Mouse (Mus musculus) spleen, adult 12 weeks (tissue): Measurements from ENCODE around the gene Tmeff2.
"Not testable (repeated sequence)": the region's sequence is repeated elsewhere in the genome, so short reads cannot be mapped to it uniquely, and the experiment has no call there.

Source experiments
- DNase-seq: peaks from one replicate; pipeline ENCODE4 v3.0.0; 2022; ENCODE audit warnings: low spot score

Tmeff2 gene

DNA sequence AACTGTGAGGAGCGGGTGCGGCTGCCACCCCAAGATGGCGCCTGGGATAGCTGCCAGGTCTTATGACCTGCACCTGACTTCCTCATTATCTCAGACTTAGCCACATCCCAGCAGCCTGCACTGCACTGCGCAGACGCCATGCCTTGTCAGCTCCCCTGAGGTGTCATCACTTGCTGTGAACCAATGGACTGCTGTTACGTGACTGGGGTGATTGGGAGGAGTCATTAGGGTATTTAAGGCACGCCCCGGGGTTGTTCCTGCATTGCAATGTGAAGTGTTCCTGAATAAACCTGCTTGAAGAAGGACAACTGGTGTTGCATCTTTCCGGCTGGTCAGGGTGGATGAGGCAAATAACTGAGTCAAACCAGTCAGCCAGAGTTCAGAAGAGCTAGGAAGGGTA, at the start of gene Tmeff2:
Gene Tmeff2 (plus strand): TSS at position 262 of the 400 bp plus-strand sequence.
- not testable (repeated sequence) for DNase-seq

DNA sequence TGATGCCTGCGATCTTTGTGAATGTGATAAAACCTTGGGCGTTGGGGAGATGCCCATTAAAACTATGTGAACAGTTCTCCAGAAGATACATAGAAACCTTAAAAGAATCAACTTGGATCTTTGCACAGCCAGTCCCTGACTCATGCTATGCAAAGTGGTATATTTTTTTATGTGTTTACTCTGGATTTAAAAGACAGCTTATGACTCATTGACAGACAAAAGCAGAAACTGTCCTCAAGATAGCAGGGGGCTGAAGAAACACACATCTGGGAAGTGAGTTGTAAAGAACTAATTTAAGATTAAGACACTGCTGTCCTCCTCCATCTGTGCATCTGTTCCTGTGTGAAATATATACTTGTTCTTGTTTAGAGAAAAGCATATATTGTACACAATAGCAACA, 38.9 kb upstream of the Tmeff2 start:
- DNase-seq = no peak

DNA sequence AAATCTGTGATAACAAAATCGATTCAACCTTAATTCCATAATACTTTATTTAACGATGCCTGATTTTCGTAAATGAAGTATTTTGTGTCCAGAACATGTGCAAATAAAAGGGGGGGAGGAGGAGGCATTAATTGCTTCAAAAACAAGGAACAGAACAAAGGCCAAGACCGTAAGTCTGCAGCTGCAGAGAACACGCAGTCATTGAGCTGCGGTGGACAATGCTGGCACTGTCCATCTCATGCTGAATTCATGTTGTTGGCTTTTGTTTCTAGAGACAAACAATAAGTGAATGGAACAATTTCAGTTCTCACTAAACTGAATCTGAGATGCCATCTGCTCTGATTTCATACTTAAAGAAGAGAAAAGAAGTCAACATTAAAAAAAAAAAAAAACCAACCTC, 2.8 kb upstream of the Tmeff2 start:
- no peak for DNase-seq

DNA sequence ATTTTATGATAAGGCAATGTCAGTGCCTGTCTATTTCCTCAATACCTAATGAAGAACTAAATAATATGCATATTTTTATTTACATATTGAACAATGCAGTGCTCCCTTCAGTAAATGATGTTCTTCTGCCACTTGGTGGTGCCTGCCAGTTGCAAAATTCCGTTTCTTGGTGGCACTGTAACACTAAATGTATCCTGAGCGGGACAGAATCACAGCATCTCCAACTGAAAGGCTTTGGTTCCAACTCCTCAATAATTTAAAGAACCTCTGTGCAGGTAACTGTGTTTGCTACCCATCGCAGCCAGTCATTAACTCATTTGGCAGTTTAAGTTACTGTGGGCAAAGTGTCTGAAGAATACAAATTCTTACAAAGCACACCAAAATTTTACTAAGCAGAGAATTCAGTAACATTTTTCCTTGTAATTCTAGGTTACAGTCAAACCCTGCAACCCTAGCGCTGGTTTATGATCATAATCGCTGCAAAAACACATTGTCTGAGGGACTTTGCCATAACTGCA, 24.4 kb downstream of the Tmeff2 start:
- no peak for DNase-seq

DNA sequence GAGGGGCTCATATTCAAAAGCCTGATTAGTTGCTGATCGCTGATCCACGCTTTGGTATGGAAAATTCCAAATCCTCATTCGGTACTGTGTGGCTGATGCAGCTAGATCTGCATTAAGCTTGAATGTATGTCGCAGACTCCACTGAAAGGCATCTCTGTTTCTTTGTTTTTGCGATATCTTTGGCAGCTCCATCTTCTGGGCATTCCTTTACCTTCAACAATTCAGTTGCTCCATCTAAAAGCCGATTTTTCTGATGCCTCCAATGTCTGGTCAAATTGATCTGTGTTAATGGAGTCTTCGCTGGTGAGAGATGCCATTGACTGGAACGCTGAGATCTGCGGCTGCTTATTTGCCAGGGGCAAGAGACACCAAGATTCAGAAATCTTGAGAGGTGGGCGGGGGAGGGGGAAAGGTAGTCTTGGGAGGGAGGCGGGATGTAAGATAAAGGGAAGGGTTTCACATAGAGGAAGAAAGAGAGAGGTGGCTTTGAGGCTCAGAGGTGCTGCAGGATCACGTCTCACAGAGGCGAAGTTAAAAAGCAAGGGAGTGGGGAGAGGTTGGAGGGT, 25.0 kb downstream of the Tmeff2 start:
- DNase-seq = no peak

DNA sequence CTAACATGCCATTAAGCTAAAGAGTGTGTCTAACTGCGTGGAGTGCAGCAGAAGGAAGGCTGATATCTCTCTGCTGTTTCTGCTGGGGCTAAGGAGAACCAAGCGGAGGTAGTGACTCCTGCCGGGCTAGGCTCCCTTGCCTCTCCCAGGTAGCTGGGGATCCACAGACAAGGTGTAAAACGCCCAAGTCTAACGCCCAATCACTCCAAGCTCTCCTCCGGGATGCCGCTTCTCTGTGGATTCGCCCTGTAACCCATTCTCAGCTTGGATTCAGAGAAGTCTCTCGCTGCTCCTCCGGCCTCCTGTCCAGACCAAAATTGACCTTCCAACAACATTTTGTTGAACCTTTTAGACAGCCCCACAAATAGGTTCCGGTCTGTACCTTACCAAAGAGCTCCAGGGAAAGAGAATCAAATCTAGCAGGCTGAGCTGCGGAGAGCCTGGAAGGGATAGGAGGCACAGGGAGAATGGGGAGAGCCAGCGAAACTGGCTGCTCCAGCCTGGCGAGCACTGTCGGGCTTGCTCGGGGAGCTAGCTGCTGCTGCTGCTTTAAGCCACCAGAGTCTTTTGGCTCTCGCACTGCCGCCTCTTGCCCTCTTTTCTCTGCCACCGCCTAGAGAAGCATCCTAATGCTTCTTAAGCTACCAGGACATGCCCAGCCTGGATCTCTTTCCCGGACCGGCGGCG, 26.1 kb downstream of the Tmeff2 start:
- DNase-seq = no peak

DNA sequence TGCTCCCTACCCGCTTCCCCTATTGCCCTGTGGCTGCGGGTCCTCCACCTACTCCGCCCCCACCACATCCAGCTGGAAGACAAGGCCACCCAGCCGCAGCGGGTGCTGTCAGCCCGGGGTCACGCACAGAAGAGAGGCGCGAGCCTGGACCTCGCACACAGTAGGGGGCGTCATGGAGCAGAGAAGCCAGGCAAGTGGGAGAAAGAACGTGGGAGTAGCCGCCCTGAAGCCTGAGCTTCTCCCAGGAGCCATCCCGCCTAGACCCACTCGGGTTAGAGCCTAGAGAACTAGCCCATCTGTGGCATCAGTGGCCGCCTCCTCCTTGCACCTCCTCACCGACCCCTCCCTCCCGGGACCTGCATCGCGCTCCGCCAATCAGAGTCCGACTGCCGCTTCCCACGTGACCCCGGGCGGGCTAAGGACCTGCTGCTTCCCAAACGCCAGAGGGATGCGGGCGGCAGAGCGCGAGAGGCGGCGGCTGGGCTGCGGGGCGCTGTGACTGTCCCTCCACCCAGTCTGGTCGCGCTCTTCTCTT, 26.7 kb downstream of the Tmeff2 start:
- no peak for DNase-seq

DNA sequence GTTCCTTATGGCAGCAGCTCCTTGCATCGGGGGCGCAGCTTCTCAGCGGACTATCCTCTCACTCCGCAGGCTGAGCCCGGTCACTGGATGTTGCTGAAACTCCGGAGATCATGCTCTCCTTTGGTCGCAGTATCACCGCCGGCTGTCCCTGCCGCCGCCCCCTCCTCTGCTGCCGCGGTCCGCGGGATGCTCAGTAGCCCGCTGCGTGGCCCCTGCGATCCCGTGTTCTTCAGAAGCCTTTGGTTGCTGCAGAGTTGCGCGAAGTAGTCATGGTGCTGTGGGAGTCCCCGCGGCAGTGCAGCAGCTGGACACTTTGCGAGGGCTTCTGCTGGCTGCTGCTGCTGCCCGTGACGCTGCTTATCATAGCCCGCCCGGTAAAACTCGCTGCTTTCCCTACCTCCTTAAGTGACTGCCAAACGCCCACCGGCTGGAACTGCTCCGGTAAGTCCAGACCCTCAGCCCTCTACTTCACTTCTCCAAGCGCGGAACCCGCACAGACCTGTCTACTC, 27.3 kb downstream of the Tmeff2 start:
- DNase-seq = no peak

DNA sequence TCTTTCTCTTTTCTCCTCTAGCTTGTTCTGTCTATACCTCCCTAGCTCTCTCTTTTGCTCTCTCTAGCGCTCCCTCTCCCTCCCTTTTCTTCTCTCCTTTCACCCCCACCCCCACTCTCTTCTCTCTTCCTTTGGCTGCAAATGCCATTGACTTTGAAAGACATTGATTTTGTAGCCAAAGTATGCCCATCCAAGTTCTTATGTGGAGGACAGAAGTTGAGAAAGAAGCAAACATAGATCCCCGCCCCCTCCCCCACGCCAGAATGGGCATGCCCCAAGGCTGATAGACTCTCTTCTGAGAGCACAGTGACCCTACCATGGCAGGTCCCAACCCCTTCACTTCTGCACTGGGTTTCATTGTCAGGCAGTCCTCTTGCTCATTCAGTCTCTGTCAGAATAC, 28.3 kb downstream of the Tmeff2 start:
- no peak for DNase-seq

DNA sequence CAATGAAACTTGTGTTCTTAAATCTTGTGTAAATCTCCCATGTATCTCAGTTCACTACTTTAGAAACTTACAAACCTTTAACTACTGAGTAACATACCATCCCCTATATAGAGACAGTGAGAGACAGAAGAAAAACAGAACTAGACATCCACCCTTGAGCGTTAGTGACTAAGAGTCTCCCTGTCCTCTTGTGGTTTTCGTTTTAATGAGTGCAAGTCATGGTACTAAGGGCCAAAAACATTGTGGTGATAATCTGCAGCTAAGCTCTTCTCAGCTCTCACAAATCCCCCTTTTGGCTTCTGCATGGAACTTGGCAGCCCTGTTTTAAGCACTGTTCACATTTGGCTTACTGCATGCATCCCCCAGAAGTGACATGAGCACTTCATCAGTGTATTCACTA, 34.6 kb downstream of the Tmeff2 start:
- DNase-seq = no peak

DNA sequence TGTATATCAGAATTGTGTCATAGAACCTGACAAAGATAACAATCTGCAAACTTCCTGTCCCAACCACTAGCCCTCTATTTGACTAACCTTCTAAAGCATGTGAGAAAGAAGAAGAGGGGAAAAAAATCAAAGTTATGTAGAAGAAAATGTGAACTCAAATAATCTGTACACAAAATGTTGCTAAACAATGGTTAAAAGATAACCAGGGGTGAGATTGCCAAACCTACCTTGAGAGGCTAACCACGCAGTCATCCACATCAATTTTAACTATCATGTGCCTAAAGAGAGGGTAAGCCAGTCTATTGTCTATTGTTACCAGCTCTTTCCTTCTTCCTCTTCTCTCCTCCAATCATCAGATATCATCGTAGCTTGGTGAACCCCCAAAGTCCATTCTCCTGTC, 35.0 kb downstream of the Tmeff2 start:
- no peak for DNase-seq

DNA sequence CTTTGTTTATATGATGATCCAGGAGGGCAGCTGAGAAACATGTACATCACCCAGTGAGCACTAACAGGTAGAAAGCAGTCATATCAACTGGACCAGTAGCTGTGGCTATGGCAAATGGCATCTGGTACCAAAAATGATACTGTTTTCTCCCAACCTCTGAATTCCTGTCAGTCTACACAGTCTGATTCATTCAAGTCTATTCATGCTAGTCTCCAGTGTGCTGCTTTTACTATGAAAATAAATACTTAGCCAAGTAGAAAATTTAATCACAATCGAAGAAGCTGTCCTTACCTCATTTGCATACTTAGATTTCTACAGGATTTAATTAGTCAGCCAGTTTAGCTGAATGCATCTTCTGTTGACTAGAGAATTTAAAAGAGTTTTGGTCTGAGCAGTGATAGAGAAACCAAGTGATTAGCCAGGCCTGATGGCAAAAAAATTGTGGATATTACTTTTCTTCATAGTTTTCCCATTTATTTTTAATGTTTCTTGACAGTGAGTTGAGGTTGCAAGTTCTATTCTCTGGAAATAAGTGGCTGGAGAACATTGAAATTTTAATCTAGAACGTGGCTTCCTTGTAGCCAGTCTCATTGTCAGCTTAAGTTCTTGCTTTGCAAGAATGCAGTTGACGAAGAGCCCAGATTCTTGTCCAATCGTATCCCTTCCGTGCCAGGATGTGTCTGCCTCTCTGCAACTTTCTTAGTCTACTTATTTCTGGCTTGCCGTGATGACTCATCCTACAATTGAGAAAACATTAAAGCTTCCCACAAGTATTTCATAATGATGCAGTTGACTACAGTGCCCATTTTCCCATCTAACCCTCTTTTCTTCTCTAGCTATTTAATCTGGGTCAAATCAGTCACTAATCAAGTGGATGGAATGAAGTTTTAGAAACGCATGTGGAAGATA, 39.9 kb downstream of the Tmeff2 start:
- no peak for DNase-seq

DNA sequence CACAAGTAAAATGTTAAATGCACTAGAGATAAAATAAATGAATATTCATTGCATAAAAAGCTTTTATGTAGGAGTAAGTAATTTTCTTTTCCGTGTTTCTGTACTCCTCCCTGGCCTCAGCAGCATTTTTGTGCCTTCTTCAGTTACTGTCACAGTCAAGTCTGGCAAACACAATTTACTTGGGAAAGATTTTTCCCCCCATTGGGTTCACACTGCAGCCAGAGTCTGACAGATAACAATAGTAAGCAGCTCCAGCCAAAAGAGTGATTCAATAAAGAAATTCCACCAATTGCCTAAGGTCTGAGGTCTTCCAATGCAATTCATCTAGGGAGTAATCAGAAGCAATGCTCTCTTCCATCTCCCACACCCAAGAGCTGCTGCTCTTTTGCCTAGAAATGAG, 48.1 kb downstream of the Tmeff2 start:
- DNase-seq = no peak

DNA sequence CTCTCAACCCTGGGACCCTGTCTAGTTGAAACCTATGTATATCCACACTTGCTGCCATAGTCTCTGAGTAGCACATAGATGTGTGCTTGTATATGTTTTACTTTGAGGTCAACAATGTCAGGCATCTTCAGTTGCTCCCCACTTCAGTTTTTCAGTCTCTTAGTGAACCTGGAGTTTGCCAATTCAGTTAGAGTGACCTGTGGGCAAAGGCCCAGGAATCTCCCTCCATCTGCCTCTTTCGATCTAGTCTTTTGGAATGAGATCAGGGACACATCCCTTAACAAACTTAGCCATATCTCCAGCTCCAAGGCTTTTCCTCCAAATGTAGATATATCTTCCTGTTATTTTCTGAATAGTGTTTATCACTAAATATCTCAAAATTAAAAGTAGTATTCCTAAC, 58.4 kb downstream of the Tmeff2 start:
- no peak for DNase-seq

DNA sequence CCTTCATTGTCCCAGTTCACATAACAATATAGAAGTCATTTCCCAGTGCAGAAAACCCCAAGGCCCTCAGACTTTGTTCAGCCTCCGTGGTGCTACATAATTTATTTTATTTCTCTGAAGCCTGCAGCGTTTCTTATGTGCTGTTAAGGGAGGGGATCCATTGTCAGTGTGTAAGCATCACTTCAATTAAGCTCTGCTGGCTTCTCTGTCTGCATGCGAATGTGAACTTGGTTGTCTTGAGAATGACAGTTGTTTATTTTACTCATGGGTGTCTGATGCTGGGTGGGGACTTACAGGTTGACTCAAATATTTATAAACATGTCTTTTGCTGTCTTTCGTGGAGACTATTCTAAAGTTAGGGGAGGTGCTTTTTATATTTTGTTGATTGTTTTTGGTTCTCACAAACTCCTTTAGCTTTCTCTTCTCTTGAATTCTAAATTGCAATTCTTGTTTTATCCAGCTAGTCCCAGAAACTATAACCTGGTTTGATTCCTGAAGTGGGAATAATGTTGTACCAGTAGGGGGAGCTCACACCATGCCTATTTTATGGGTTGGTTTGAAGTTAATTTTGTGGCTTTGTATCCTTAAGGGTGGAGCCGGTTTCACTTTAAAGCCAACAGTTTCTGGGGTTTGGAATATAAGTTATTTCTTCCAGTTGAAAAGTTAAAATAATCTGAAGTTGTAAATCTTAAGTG, 61.7 kb downstream of the Tmeff2 start:
- DNase-seq = no peak

DNA sequence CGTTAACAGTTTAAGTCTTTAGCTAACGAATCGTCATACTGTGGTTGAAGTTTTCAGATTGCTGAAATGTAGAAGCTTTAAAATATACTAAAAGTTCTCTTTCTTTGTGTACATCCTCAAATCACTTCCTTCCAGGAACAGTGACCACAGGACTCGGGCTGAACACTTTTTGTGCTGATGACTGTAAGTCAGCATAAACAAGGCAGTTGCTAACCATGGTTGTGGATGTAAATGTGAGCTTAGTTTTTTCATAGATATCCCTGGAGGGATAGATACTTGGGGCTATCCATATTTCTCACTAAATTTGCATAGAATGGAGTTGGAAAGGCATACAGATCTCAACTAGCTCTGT, 62.2 kb downstream of the Tmeff2 start:
- no peak for DNase-seq

DNA sequence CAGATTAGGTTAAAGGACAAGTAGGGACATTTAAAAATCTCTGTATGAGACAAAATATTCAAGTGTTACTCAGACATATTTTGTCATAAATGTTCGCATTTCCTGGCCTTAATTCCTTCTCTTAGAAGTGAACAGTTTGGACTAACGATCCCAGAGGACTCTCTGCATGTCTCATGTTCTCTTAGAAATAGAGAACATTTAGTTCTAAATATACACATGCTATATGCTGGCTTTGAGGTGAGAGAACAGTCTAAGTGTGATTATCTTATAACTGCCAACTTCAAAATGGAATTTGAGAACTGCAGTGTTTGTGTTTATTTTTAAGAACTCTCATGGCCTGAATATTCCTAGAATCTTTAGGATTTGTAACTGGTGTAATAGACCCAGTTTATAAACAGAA, 69.2 kb downstream of the Tmeff2 start:
- DNase-seq = no peak

DNA sequence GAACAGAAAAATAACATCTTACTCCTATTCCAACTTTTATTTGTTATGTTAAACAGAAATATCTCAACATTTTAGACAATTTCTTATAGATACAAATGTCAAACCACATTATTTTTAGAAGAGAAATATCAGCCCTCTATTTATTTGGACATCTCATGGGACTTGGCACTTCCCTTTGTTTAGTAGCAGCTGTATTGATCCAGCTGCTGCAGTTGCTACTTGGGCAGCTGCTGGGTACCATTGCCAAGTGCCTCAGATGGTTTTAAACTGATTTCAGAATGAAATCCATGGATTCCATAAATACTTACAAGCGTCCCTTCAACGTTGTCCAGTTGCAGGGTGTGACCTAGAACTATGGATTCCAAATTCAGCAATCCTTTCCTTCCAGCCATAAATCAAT, 70.4 kb downstream of the Tmeff2 start:
- DNase-seq = no peak

DNA sequence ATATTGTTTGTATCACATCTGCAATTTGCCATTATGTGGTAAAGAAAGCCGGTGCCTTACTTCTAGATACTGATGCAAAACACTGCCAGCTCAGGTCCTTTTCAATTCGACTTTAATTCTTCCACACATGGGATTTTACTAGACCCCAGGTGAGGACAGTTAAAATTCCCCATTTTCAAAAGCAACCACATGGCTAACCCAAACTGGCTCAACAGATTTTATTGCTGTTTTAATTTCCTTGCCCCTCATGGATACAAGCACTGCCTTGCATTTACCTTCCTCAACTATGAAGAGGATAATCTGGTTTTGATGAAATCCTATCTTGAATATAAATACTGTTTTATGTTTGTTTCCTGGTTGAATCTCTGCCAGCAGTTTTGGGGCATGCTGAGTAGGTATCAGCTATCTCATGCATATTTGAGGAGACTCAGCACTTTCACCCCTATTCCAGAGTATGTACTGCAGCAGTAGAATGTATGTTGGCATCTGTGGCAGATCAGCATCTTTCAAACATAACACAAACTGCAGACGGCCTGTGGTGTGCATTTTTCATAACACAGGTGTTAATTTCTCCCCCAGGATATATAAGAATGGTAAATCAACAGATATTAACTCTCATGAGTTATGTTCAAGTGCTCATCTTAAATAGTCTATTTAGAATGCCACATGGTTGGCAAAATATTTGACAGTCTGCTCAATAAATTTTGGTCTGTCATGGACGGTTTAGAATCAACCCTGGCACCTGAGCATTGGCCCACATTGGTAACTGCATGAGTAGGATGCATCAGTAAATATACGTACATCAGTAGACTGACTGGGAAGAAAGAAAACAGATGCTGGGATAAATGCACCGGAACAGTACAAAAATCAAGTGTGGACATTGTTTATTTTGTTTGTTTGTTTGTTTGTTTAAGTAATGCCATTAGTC, 72.3 kb downstream of the Tmeff2 start:
- DNase-seq = no peak

DNA sequence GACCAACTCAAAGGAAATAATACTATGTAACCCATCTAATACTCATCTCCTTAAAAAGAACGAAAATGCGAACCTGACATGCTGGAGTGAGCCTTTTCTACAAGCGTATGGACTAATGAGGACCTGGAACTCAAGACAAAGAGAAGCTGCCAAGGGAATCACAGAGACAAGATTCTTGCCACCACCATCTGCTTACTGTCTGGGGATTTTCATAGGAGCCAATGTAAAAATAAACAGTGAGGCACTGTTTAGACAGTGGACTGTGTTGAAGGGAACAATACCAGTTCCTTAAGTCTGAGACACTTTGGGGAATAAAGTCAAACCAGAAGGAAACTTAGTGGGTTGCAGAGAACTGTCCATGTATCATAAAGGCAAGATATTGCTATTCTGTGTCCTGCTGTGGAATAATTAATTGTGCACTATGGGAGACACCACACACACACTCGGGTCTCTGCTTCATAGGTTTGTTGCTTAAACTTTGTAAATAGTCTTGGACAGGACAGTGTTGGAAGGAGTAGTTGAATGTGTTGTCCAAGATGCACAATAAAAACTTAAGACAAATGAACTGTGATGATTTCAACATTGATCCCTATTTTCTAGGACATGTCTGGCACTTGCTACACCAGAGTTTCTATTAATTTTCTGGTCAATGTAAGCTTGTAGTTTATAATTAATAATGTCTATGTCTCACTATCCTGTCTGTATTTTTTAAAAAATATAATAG, 79.1 kb downstream of the Tmeff2 start:
- DNase-seq = no peak
